Mouse (Mus musculus): Measurements from ENCODE around the gene Sh3bp2. TPM values are rescaled to one million over a fixed set of nuclear protein-coding genes. Genes with fewer than 3 reads are reported as not detected.
"Not testable (repeated sequence)": the region's sequence is repeated elsewhere in the genome, so short reads cannot be mapped to it uniquely, and the experiment has no call there.

Sh3bp2 gene
- total RNA-seq, 4 experiments from 2014 or later, result 11.5 to 23.9 (median 17.8) TPM

DNA sequence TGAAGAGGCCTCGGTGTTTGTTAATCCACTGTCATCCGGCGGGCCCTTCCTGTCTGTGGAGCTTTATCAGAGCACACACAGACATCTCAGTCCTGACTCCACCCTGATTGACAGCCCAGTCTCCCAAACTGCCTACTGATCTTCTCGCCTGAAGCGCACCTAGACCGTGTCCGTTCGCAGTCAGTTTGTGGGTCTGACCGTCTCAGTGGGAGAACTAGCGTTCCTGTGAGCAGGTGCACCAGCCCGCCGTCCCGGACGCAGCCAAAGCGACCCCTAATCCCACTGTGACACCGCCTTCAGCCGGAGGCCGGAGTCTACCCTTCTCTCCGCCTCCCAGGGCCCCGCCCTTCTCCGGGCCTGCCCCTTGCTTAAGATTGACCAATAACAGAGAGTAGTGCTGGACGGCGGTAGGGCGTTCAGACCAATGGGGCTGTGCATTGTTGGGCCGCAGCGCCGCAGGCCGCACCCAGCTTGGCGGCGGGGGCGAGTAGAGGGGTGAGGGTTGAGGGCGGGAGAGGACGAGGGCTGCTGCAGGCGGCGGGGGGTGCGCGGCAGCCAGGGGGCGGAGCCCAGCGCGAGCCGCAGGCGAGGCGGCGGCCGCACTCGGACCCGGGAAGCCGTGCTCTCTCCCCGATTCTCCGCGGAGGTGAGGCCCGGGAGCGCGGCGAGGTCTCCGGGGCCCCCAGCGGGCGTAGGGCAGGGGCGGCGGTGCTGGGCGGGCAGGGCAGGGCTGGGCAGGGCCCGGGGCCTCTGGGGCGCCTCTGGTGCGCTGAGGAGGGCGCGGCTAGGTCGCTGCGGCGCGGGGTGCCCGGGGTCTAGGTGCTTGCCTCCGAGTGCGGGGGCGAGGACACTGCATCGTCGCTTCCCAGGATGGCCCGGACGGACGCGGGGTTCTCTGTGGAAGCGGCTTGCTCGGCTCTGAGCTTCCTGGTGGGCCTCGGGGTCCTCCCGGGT lies 47.9 kb downstream of the Sh3bp2 start, which contains the start of gene Add1:
TSS of gene Add1 (plus strand) at position 397 of the 954 bp plus-strand sequence.
- DNase-seq, result peak; percentile 97

DNA sequence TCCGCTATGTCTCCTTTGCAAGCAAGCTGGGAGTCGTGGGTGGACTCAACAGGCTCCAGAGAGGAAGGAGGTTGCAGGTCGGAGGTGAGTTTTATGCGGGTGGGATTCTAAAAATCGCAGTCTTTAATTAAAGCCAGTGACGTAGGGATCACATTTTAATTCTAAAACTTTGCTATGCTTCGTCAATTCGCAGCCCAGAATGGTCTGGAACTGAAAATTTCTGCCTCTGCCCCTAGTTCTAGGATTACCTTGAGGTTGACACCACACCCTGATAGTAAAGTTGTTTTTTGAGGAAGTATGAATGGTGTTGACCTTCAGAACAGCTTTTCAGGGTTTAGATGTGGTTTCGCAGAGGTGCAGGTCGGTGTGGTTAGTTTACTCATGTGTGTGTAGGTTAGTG lies 49.1 kb downstream of the Sh3bp2 start:
- DNase-seq, result no peak

DNA sequence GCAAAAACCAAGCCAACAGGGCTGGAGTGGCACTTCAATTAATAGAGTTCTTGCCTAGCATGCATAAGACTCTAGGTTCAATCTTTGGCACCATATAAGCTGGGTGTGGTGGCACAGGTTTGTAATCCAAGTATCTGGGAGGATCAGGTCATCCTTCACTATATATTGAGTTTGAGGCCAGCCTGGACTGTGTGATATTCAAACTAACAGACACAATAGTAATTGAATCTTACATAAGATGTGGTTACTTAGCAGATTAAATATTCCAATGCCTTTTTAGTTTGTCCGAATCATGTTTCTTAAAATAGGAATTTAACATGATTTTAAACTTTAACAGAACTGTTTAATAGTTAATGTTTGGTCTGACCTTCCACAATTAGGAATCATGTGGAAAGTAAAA lies 50.6 kb downstream of the Sh3bp2 start:
- no peak for DNase-seq

DNA sequence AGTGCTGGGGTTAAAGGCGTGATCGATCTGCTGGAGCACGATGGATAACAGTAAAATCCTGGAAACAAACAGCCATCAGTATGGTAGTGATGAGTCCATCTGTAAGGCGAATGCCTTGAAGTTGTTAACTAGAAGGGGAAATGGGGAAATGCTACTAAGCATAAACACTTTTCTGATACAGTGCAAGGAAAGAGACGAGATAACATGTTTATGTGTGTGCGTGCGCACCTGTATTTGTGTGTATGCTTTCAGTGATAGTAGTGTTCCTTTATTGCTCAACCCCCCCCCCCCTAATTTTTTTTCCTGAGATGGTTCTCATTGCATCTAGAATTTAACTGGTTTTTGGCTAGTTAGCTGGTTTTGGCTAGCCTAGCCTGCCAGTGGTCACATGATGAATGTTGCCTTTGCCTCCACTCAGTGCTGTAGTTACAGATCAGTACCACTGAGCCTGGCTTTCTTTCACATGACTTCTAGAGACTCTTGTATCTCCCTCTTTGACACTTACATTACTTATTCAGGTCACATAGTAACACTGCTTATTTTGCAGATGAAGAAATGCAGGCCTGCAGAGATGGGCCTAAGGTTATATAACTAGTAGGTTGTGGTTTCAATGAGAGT lies 52.5 kb downstream of the Sh3bp2 start:
- no peak for DNase-seq

DNA sequence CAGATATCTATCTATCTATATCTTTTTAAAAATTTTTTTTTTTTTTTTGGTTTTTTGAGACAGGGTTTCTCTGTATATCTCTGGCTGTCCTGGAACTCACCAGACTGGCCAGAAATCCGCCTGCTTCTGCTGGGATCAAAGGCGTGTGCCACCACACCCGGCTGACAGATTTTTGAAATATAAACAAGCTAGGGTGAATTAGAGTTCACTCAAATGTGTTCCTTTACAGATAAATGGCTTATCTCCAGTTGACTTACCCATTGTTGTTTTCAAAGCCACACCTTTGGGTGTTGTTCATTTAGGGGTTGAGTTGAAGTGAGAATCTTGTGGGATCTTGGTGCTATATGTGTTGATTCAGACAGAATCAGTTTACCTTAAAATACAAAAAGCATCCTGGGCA lies 53.7 kb downstream of the Sh3bp2 start:
- no peak for DNase-seq

DNA sequence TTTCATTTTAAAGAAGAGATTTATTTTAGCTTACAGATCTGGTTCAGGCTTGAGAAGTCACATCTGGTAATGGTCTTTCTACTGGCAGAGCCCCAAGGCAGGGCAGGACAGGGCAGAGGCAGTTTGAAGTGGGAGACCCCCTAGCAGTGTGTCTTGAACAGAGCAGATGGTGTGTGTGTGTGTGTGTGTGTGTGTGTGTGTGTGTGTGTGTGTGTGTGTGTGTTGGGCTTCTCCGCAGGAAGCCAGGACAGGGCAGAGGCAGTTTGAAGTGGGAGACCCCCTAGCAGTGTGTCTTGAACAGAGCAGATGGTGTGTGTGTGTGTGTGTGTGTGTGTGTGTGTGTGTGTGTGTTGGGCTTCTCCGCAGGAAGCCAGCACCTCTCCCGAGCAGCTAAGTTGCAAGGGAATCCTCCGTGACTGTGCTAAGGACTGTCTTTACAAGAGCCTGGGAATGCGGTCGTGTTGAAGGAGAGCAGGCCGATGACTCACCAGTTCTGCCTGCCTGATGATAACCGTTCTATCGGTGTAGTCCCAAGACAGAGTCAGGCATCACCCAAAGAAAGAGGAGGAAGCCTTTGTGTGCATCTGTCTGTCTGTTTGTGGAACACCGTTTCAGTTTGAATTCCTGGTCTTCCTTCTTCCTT lies 56.2 kb downstream of the Sh3bp2 start:
- peak; percentile 46 for DNase-seq

DNA sequence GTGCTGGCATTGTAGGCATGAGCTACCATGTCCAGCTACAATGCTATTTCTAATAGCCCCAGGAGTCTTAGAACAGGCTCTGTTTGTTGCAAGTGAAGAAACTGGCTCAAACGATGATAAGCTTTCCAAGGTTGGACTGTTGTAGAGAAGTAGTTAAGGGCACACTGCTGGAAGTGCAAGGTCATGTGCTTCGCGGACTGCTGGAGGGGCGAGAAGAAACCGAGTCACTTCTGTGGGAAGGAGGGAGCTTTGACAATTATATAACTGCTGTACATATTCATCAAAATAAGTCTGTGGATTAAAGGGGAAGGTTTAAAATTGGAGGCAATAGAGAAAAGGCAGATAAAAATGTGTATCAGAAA lies 56.7 kb downstream of the Sh3bp2 start:
- DNase-seq, result peak; percentile 31

DNA sequence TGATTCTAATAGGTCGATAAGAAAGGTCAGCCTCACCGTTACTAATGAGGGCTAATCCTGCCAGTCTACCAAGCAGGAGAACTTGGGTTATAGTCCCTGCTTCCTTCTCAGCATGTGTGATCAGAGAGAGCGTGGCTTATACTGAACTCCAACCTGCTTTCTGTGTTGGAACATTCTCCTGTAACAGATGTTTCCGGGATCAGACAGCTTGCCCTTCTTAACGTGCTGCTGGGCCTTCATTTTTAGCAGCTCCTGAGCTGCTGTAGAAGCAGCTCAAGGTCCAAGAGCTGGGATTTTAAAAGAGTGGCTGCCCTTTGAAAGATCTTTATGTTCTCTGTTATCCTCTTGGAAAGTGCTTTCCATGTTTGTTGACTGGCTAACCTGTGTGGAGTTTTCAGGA lies 59.6 kb downstream of the Sh3bp2 start:
- DNase-seq, result no peak

DNA sequence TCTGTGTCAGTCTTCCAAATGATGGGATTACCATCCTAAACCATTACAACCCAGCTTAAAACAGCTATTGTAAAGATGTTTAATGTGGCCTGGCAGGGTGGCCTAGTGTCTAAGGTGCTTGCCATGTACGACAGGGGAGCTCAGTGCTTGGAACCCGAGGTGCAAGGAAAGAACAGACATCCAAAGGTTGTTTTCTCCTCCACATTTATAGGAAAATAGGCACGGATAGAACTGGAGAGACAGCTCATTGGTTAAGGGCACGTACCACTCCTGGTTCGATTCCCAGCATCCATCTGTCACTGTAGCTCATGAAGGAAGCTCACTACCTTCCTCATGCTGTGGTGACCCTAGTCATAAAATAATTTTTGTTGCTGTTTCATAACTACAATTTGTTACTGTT lies 62.2 kb downstream of the Sh3bp2 start:
- no peak for DNase-seq

DNA sequence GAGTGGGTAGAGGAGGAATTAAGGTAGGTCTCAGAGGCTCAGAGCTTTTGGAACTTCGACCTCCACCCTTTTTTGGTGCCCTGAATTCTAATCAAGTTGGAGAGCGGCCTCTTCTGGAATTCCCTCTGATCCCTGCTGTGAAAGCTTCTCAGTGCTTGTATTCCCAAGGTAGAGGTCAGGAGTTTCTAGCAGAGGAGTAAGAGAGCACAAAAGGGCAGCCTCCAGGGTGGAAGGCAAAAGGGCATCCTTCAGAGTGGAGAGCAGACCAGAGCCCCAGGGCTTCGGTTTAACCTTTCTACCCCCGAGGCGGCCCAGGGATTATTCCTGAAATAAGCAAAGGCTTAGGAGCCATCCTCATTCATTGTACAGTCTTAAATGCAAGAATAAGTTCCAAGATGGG lies 64.4 kb downstream of the Sh3bp2 start:
- DNase-seq, result no peak

DNA sequence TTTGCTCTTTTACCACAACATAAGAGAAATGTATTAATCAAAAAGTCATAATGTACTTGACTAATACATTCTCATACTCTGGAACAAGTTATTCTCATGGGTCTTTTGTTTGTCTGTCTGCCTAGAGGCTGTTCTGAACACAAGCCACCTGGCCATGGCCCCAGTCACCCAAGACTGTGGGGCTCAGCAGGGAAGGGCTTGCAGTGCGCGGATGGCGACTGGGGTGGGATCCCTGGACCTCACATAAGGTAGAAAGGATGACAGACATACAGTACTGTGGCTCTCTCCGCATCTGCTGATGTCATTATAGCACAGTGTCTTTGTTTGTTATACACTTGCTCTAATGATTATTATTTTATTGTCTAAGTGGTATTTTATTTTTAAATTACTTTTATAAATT lies 65.1 kb downstream of the Sh3bp2 start:
- DNase-seq, result no peak

DNA sequence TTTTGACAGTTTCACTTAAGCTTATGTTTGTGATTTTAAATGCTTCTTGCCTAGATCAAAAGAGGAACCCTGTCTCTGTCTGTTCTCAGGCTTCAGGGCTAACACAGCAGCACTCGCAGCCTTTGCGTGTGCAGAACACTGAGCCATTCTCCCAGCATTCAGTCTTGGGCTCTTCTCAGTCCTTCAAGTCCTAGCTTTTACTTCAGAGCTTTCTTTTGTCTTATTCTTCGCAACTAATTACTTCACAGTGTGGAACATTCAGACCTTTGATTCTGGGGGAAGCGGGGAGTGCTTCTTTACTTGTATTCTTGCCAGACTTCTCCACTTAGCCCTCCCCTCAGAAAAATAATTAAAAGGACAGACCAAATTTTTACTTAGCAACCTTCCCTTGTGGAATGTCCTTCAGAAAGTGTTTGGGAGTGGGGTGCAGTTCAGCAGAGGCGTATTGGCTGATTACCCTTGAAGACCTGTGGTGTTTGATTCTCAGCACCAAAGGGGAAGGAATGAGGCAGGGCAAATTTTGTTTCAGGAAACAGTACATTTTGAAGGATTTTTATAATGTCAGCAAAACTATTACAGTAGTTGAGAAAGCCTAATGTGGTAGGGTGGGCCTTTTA lies 65.9 kb downstream of the Sh3bp2 start:
- DNase-seq, result no peak

DNA sequence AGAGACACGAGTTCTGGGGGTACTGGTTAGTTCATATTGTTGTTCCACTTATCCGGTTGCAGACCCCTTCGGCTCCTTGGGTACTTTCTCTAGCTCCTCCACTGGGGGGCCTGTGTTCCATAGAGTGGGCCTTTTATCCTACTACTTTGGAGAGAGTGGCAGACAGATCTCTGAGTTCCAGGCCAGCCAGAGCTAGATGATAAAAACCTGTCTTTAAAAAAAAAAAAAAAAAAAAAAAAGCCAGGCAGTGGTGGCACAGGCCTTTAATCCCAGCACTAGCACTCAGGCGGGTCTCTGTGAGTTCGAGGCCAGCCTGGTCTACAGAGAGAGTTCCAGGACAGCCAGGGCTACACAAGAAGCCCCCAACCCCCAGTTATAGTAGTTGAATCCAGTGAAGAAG lies 66.6 kb downstream of the Sh3bp2 start:
- DNase-seq, result not testable (repeated sequence)

DNA sequence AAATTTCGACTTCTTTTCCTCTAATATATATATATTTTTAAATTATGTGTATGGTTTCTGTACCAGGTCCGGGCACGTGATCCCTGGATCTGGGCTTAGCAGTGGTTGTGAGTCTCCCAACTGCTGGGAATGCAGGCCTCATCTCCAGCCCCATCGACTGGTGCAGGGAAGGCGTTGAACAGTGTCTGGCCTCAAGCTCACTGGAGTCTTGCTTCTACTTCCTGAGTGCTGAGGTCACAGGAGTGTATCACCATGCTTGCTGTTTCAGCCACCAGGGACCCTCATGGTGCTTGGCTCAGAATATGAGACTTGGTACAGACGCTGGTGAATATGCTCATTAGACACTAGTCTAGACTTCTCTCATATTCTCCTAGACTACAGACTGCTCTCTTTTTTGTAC lies 67.0 kb downstream of the Sh3bp2 start:
- no peak for DNase-seq

DNA sequence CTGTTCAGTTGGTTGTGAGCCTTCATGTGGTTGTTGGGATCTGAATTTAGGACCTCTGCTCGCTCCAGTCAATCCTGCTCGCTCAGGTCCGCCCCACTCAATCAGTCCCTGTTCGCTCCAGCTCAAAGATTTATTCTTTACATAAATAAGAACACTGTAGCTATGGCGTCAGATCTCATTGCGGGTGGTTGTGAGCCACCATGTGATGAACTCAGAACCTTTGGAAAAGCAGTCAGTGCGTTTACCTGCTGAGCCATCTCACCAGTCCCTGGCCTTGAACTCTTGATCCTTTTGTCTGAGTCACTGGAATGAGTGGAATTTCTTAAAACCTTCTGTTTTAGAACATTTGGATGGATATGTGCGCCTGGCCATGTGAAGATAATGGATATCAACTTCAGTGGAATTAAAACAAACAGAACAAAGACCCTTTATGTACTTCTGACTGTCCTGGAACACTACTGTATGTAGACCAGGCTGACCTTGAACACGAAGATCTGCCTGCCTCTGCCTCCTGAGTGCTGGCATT lies 67.6 kb downstream of the Sh3bp2 start:
- no peak for DNase-seq

DNA sequence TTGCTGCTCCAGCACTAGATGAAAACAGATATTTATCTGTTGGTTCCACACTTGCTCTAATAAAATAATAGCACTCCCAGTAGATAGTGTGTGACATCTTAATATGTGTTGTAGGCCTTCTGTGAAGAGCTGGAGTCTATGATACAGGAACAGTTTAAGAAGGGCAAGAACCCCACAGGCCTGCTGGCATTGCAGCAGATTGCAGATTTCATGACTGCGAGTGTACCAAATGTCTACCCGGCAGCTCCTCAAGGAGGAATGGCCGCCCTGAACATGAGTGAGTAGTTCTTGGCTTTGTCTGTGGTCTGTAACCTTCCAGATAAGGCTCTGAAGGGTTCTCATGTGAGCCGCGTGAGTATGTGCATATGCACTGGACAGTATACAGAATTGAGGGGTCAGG lies 78.9 kb downstream of the Sh3bp2 start:
- no peak for DNase-seq

DNA sequence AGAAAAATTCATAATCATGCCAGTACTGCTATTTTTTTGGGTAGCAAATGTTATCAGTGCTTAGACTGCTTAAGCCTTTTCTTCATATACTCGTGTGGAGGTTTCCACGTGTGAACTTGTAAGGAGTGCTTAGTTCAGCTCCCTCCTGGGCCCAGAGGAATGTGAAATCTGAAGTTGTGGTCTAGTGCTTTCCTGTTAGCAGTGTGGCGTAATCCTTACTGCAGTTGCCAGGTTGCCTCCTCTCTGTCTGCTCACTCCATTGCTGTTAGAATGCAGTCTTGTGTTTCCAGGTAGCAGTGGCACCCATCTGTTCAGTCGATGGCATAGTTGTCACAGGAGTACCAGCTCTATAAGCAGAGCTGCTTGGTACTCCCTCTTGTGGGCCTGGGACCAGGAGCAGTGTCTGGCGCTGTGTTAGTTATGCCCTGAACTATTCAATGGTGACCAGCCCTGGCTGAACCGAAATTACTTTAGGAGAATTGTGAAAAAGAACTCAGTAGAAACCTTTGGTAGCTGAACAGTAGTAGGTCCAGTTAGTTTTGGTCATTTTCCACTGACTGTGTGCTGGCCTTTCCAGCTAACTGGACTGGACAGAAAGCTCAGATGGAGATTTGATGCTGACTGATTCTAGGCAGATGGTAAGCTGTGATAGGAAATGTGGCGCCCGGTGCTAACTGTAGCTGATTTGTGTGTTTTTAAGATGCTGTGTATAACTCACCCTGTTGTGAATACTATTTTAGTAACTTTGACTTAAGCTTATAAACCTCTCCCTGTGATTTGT lies 81.7 kb downstream of the Sh3bp2 start:
- no peak for DNase-seq

DNA sequence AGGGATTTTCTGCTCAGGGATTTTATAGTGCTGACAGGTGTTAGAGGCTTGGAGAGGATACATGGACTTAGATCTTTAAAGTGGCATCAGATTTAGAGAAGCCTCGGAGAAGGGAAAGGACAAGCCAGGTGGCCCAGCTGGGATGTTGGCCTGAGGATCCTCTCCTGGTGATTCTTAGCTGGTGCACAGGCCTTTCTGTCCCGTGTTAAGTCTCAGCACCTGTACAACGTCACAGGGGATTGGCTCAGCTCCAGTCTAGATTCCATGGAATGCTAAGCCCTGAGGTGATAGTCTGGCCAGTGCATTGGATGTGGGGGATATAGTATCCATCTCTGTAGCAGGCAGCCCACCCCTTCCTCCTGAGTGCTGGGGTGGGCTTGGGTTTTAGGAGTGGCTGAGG lies 82.6 kb downstream of the Sh3bp2 start:
- DNase-seq, result no peak

DNA sequence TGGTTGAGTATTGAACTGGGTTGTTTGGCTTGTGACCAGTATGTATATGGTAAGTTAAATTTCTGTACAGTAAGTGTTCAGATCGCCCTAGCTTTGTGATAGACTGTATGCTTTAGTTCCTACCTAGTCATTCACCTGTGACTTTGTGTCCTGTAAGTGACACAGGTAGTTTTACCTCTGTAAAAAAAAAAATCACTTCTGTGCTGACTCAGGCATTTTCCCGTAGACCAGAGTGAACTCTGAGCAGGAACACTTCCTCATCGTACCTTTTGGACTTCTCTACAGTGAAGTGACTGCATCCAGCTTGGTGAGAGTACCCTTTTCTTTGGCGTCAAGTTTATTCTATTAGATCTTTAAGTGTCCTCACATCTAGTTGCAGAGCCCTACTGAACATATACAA lies 84.3 kb downstream of the Sh3bp2 start:
- no peak for DNase-seq

Measured in adrenal gland, adult 8-10 months (tissue).